Mouse (Mus musculus): ENCODE results near the gene Zbtb9. TPM values are rescaled to one million over a fixed set of nuclear protein-coding genes. Genes with fewer than 3 reads are reported as not detected.
"Not testable (repeated sequence)": the region's sequence is repeated elsewhere in the genome, so short reads cannot be mapped to it uniquely, and the experiment has no call there.

Zbtb9 gene
- total RNA-seq (2021): 10 to 100 TPM; 16.3 to 18.3 TPM
- long read RNA-seq, experiment 1, transcript Zbtb9-201 (2 exons, 2,796 nt): major isoform, 10 of 29 reads
- long read RNA-seq, experiment 1, partial matches to known transcripts: 1 of 29 reads
- long read RNA-seq, experiment 1, other reads (novel, unspliced or antisense): 18 of 29 reads
- long read RNA-seq, experiment 2, transcript Zbtb9-201 (2 exons, 2,796 nt): major isoform, 8 of 20 reads
- long read RNA-seq, experiment 2, partial matches to known transcripts: 0 of 20 reads
- long read RNA-seq, experiment 2, other reads (novel, unspliced or antisense): 12 of 20 reads

DNA sequence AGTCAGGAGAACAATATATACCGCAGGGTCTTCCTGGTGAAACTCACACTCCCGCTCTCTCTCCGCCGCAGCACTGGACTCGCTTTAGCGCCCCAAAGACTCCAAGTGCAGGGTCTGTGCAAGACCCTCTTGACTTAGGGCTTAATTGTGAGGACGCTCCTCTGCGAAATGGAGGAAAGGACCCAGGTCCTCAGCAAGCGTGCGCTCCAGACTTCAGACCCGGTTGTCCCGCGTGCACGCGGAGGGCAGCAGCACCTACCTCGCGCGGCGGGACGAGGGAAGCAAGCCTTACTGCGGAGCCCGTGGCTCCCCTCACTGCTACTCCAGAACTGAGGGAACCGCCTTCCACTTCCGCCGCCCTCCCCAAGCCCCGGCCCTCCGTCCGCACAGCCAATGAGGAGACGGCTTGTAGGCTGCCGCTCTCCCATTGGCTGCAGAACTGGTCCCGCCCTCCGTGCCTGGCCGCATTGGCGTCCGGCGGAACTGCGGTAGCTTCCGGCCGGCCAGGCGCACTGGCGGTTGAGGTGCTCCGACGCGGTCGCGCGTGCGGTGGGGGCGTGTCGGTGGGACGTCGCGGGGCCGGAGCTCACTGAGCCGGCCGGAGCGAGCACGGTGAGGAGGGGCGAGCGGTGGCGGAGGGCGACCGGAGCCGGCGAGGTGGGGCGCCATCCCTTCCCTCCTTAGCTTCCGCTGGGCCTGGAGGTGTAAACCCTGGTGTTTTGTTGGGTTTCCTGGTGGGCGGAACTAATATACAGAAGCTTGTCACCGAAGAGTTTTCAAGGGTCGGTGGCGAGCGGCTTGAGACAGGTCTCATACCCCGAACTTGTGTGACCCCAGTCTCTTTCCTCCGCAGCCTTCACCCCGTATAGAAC, at the start of gene Zbtb9:
Gene Zbtb9 (plus strand): TSS at position 465 of the 872 bp plus-strand sequence.
- intact Hi-C loops (cut with DNase I): loop anchor here (1.0 to 2.0 kb wide), 2 partner anchors 40 to 48 kb away; partner anchors contain the start of gene Phf1
- no peak for TF ChIP-seq CTCF (IDR thresholded peaks at IDR 0.05)
- Histone ChIP-seq H3K27ac (peak within 1 kb of the TSS; percentile 90), H3K4me3 (peak within 1 kb of the TSS; percentile 89)
- DNase-seq (ENCODE audit: extremely low spot score in 1 of 2, low spot score in 2 of 2): peak; percentile 96

DNA sequence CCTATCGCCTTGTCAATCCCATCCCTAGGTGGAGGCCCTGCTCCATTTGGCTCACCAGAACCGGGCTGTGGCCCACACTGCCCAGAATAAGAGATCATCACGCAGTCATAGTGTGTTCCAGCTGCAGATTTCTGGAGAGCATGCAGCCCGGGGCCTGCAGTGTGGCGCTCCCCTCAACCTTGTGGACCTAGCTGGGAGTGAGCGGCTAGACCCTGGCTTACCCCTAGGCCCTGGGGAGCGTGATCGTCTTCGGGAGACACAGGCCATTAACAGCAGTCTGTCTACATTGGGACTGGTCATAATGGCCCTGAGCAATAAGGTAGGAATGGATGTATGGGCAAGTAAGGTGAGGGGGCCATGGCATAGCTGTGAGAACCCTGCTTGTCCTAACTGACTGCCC, 47.6 kb upstream of the Zbtb9 start:
- H3K4me3 ChIP-seq; intact Hi-C loops (cut with DNase I); H3K27ac ChIP-seq; DNase-seq (ENCODE audit: extremely low spot score in 1 of 2, low spot score in 2 of 2): not testable (repeated sequence)

DNA sequence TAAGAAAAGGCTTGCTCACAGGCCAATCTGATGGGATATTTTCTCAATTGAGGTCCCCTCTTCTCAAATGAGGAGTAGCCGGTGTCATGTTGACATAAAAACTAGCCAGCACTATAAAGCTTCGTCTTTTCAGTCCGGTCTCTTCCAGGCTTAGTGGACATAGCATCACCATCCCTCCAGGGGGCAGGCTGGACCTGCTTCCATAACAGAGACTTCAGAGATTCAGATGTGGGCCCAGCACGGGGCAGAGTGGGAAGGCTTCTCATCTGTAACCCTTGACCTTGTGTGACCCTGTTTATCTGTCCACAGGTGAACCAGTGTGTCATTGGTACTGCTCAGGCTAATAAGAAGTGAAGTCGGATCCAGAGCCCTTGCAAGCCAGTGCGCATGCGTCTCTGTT, 41.2 kb upstream of the Zbtb9 start:
- not testable (repeated sequence) for H3K27ac ChIP-seq; DNase-seq (ENCODE audit: extremely low spot score in 1 of 2, low spot score in 2 of 2); H3K4me3 ChIP-seq
- intact Hi-C loops (cut with DNase I): loop anchor here (5.0 kb wide), 2 partner anchors 96 to 201 kb away; partner anchors contain the start of genes Bak1 and Uqcc2
- TF ChIP-seq CTCF (IDR thresholded peaks at IDR 0.05): peak; percentile 46

- H3K4me3 ChIP-seq: peak within 1 kb of the TSS; percentile 86
- intact Hi-C loops (cut with DNase I): loop anchor here (1.0 to 5.0 kb wide), 3 partner anchors 39 to 199 kb away; partner anchors contain the start of genes Bak1 and Uqcc2
- peak within 1 kb of the TSS; percentile 92 for H3K27ac ChIP-seq
- peak; percentile 95 to 97 for DNase-seq (ENCODE audit: extremely low spot score in 1 of 2, low spot score in 2 of 2)
- no peak for TF ChIP-seq CTCF (IDR thresholded peaks at IDR 0.05)
Measured at GRCm38 (mm10) chr17:26932839-26933398, 40.0 kb upstream of the Zbtb9 start, which contains the start of gene Phf1. Gene Phf1, plus strand, starts transcription at chr17:26933052.

DNA sequence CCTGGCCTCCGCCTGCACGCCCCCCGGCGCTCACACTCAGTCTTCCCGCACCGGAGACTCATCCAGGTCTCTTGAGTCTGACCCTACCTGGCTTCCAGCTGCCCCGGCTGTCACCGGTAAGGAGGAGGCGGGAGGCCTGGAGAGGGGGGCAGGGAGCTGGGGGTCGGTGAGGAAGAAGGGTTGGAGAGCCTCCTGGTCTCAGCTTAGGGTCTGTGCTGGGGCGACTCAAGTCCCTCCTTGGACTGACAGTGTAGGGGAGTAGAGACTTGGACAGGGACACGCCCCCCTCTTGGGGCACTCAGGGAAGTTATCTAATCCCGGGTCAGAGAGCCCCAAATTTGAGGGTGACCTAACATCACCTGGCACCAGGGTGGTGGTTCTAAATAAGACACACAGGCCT, 39.5 kb upstream of the Zbtb9 start:
- intact Hi-C loops (cut with DNase I): loop anchor here (1.0 to 5.0 kb wide), 3 partner anchors 39 to 199 kb away; partner anchors contain the start of genes Bak1 and Uqcc2
- no peak for DNase-seq (ENCODE audit: extremely low spot score in 1 of 2, low spot score in 2 of 2)
- Histone ChIP-seq H3K27ac (peak overlapping the region; percentile 92), H3K4me3 (peak overlapping the region; percentile 86)
- TF ChIP-seq CTCF (IDR thresholded peaks at IDR 0.05): no peak

- peak overlapping the region; percentile 92 for H3K27ac ChIP-seq
- DNase-seq (ENCODE audit: extremely low spot score in 1 of 2, low spot score in 2 of 2): no peak
- intact Hi-C loops (cut with DNase I): loop anchor here (1.0 to 5.0 kb wide), 3 partner anchors 38 to 198 kb away; partner anchors contain the start of genes Bak1 and Uqcc2
- TF ChIP-seq CTCF (IDR thresholded peaks at IDR 0.05): no peak
- peak overlapping the region; percentile 86 for H3K4me3 ChIP-seq
Measured at GRCm38 (mm10) chr17:26933885-26934827, 38.8 kb upstream of the Zbtb9 start.

DNA sequence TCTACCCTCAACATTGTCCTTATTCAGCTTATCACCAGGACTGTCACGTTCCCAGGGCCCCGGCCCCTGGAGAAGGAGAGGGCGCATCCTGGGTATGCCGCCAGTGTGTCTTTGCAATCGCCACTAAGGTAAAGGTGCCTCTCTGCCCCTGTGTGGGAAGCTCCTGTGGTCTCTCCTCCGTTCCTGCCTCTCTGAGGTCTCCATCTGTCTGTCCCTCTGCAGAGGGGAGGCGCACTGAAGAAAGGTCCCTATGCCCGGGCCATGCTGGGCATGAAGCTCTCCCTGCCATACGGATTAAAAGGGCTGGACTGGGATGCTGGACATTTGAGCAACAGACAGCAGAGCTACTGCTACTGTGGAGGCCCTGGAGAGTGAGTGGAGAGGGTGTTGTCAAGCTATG, 37.9 kb upstream of the Zbtb9 start:
- intact Hi-C loops (cut with DNase I): no loop called here
- no peak for TF ChIP-seq CTCF (IDR thresholded peaks at IDR 0.05)
- no peak overlapping the region for H3K27ac ChIP-seq
- H3K4me3 ChIP-seq: no peak overlapping the region
- DNase-seq (ENCODE audit: extremely low spot score in 1 of 2, low spot score in 2 of 2): no peak

GRCm38 (mm10) chr17:26936453-26936852, 36.5 kb upstream of the Zbtb9 start:
- no peak for TF ChIP-seq CTCF (IDR thresholded peaks at IDR 0.05)
- H3K4me3 ChIP-seq: no peak overlapping the region
- no peak for DNase-seq (ENCODE audit: extremely low spot score in 1 of 2, low spot score in 2 of 2)
- no peak overlapping the region for H3K27ac ChIP-seq
- intact Hi-C loops (cut with DNase I): no loop called here

DNA sequence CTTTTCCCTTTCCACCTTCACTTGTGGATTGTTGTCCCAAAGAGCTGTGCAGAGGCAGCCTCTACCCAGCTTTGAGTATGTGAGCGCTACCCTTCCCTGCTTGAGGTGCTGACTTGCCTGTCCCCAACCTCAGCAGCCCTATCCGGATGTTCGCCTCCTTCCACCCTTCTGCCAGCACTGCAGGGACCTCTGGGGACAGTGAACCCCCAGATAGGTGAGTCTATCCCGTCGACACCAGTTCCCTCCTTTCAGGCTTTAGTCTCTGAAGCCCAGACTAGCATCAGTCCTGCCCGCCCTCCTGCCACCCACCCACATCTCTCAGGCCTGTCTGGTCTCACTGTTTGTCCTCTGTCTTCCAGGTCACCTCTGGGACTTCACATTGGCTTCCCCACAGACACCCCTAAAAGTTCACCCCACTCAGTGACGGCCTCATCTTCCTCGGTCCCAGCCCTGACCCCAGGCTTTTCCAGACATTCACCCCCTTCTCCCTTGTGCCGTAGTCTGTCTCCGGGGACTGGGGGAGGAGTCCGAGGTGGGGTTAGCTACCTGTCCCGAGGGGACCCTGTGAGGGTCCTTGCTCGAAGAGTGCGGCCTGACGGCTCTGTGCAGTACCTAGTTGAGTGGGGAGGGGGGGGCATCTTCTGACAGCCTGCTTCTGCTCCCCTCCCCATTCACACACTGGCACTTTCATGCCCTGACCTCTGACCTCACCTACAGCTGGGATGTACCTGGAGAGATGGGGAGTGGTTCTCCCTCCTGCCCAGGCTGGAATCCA, 35.9 kb upstream of the Zbtb9 start:
- no peak for DNase-seq (ENCODE audit: extremely low spot score in 1 of 2, low spot score in 2 of 2)

More for the DNA sequence above, 35.9 kb upstream of the Zbtb9 start:
- TF ChIP-seq CTCF (IDR thresholded peaks at IDR 0.05): no peak
- Histone ChIP-seq H3K27ac (no peak overlapping the region), H3K4me3 (no peak overlapping the region)
- intact Hi-C loops (cut with DNase I): no loop called here

Data from left cerebral cortex, adult 2 months (tissue).